Mouse (Mus musculus) hematopoietic multipotent progenitor cell, adult 10-12 weeks (in vitro differentiated cells): ENCODE results near the gene Apex2. TPM values are rescaled to one million over a fixed set of nuclear protein-coding genes. Genes with fewer than 3 reads are reported as not detected.

Experiments
- polyA plus RNA-seq: library from polyadenylated mRNA; stranded (reverse); fragments of >175 nt; gene quantifications from 2 replicates; pipeline ENCODE4 v1.2.3, GENCODE M21; 2012; ENCODE audit warnings: low replicate concordance

Apex2 gene
- 1.1 and 1.6 TPM in 2 replicates for polyA plus RNA-seq

GRCm38 (mm10) chrX:150589696-150590095 is at the start of gene Apex2:
TSS of gene Apex2 (minus strand) at chrX:150589868.

GRCm38 (mm10) chrX:150588023-150588764 is 1.5 kb downstream of the Apex2 start, which contains the start of gene Pfkfb1:
TSS of gene Pfkfb1 (plus strand) at chrX:150588229.

GRCm38 (mm10) chrX:150547239-150547638 is 42.4 kb downstream of the Apex2 start, which contains the start of gene Alas2:
TSS of gene Alas2 (plus strand) at chrX:150547375.

Other genes starting within 250 kb of the Apex2 start
- 0.39 and 1.4 TPM in 2 replicates for gene Tmem29, start 130.7 kb downstream of the Apex2 start, polyA plus RNA-seq
- 22.3 and 142 TPM in 2 replicates for gene Alas2, start 42.5 kb downstream of the Apex2 start, polyA plus RNA-seq
- 0.17 and 0.35 TPM in 2 replicates for gene Pfkfb1, start 1.6 kb downstream of the Apex2 start, polyA plus RNA-seq
- not detected in 2 replicates for gene Tro, start 67.7 kb upstream of the Apex2 start, polyA plus RNA-seq
- 1.6 and 5.8 TPM in 2 replicates for gene Maged2, start 224.5 kb upstream of the Apex2 start, polyA plus RNA-seq